Mouse (Mus musculus): Measurements from ENCODE around the gene D430042O09Rik. TPM values are rescaled to one million over a fixed set of nuclear protein-coding genes. Genes with fewer than 3 reads are reported as not detected.

Gene D430042O09Rik
- polyA plus RNA-seq, 1 experiment = 5.5 TPM

DNA sequence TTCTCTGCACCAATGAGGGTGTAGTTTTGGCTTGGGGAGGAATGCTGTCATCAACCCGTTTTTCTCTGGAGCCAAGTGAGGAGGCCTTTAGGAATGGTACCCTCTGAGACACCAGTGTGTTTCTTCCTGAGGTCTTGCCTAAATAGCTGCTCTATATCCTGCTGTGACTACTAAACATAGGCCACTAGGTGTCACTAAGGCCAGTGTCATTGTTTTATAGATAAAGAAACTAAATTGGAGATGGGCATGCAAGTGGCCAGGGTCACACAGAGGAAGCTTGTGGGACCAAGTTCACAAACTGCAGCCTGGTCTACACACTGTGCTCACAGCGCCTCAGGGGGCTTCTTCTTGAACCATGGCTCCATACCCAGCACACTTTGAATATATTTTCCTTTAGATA, 112.5 kb downstream of the D430042O09Rik start:
- no peak overlapping the region for H3ac ChIP-seq (ENCODE audit: control insufficient read depth, insufficient read length)
- no peak for TF ChIP-seq MAX (IDR thresholded peaks at IDR 0.05; ENCODE audit: low read depth)
- TF ChIP-seq POLR2A (IDR thresholded peaks at IDR 0.05; ENCODE audit: insufficient read length, low read depth) = no peak
- TF ChIP-seq SRF (IDR thresholded peaks at IDR 0.05; ENCODE audit: control insufficient read depth, insufficient read length, low read depth) = no peak
- TF ChIP-seq E2F4 (IDR thresholded peaks at IDR 0.05; ENCODE audit: insufficient read depth) = no peak
- TF ChIP-seq MYOD1 (IDR thresholded peaks at IDR 0.05; ENCODE audit: control insufficient read depth in 1 of 3, insufficient read length in 2 of 3, low read depth in 2 of 3) = no peak
- no peak for TF ChIP-seq REST (IDR thresholded peaks at IDR 0.05; ENCODE audit: insufficient read depth, insufficient read length)
- TF ChIP-seq CEBPB (IDR thresholded peaks at IDR 0.05; ENCODE audit: insufficient read depth, poor library complexity, severe bottlenecking) = no peak
- no peak for TF ChIP-seq TCF3 (IDR thresholded peaks at IDR 0.05; ENCODE audit: insufficient read length, low read depth)
- TF ChIP-seq POLR2AphosphoS2 (IDR thresholded peaks at IDR 0.05; ENCODE audit: insufficient read length, low read depth) = no peak
- no peak for TF ChIP-seq MYOG (IDR thresholded peaks at IDR 0.05; ENCODE audit: control insufficient read depth in 1 of 3, insufficient read depth in 1 of 3, insufficient read length in 2 of 3, low read depth in 2 of 3)
- no peak for TF ChIP-seq TCF12 (IDR thresholded peaks at IDR 0.05; ENCODE audit: insufficient read depth, poor library complexity, severe bottlenecking)
- no peaks in the 10 kb centered on the region for H3K36me3 ChIP-seq (ENCODE audit: control insufficient read depth, insufficient read depth)
- no peaks in the 10 kb centered on the region for H3K27me3 ChIP-seq (ENCODE audit: control insufficient read depth, insufficient read depth, insufficient read length)
- no peak overlapping the region for H3K4me3 ChIP-seq
- no peaks in the 10 kb centered on the region for H3K79me2 ChIP-seq (ENCODE audit: control insufficient read depth, insufficient read depth)
- no peak overlapping the region for H3K4me2 ChIP-seq (ENCODE audit: low read depth)

DNA sequence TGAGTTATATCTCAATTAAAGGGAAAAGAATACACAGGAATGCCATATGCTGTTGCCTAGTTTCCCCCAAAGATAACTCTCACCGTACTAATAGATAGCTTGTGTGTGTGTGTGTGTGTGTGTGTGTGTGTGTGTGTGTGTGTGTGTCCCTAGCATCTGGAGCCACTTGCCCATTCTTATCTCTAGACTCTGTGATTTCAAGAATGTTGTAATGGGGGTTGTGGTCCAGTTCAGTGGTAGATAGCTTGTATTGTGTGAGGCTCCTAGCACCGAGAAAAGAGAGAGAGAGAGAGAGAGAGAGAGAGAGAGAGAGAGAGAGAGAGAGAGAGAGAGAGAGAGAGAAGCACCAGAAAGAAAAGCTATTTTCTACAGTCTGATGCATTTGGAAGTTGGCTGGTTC, 118.7 kb downstream of the D430042O09Rik start:
- H3K4me3 ChIP-seq = no peak overlapping the region
- H3K36me3 ChIP-seq (ENCODE audit: control insufficient read depth, insufficient read depth) = no peaks in the 10 kb centered on the region
- no peak overlapping the region for H3ac ChIP-seq (ENCODE audit: control insufficient read depth, insufficient read length)
- no peaks in the 10 kb centered on the region for H3K27me3 ChIP-seq (ENCODE audit: control insufficient read depth, insufficient read depth, insufficient read length)
- H3K4me2 ChIP-seq (ENCODE audit: low read depth) = no peak overlapping the region
- TF ChIP-seq E2F4 (IDR thresholded peaks at IDR 0.05; ENCODE audit: insufficient read depth) = no peak
- no peak for TF ChIP-seq MAX (IDR thresholded peaks at IDR 0.05; ENCODE audit: low read depth)
- TF ChIP-seq POLR2AphosphoS2 (IDR thresholded peaks at IDR 0.05; ENCODE audit: insufficient read length, low read depth) = no peak
- TF ChIP-seq SRF (IDR thresholded peaks at IDR 0.05; ENCODE audit: control insufficient read depth, insufficient read length, low read depth) = no peak
- no peak for TF ChIP-seq POLR2A (IDR thresholded peaks at IDR 0.05; ENCODE audit: insufficient read length, low read depth)
- TF ChIP-seq MYOD1 (IDR thresholded peaks at IDR 0.05; ENCODE audit: control insufficient read depth in 1 of 3, insufficient read length in 2 of 3, low read depth in 2 of 3) = no peak
- no peak for TF ChIP-seq USF1 (IDR thresholded peaks at IDR 0.05; ENCODE audit: low read depth)
- TF ChIP-seq TCF3 (IDR thresholded peaks at IDR 0.05; ENCODE audit: insufficient read length, low read depth) = no peak
- TF ChIP-seq CEBPB (IDR thresholded peaks at IDR 0.05; ENCODE audit: insufficient read depth, poor library complexity, severe bottlenecking) = no peak
- no peak for TF ChIP-seq MYOG (IDR thresholded peaks at IDR 0.05; ENCODE audit: control insufficient read depth in 1 of 3, insufficient read depth in 1 of 3, insufficient read length in 2 of 3, low read depth in 2 of 3)
- no peak for TF ChIP-seq REST (IDR thresholded peaks at IDR 0.05; ENCODE audit: insufficient read depth, insufficient read length)
- TF ChIP-seq TCF12 (IDR thresholded peaks at IDR 0.05; ENCODE audit: insufficient read depth, poor library complexity, severe bottlenecking) = no peak
- H3K79me2 ChIP-seq (ENCODE audit: control insufficient read depth, insufficient read depth) = no peaks in the 10 kb centered on the region

DNA sequence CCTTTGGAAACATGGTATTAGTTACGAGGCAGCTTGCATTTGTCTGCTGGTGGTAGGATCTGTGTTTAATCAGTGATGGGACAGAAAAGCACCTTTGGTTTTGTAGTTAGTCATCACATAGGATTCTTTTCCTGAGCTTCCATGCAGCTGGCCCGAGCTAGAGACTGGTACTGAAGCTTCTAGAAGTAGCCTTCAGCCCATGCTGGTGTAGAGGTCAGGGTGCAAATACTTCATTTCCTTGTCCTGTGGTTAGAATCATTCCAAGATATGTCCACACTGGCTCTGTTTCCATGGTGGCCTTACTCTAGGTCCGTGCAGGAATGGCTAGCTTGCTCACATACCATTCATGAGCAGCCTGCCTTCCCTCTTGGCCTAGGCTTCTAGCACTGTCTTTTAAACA, 119.2 kb downstream of the D430042O09Rik start:
- no peaks in the 10 kb centered on the region for H3K27me3 ChIP-seq (ENCODE audit: control insufficient read depth, insufficient read depth, insufficient read length)
- no peak for TF ChIP-seq POLR2AphosphoS2 (IDR thresholded peaks at IDR 0.05; ENCODE audit: insufficient read length, low read depth)
- no peak for TF ChIP-seq REST (IDR thresholded peaks at IDR 0.05; ENCODE audit: insufficient read depth, insufficient read length)
- TF ChIP-seq MAX (IDR thresholded peaks at IDR 0.05; ENCODE audit: low read depth) = no peak
- no peak for TF ChIP-seq MYOG (IDR thresholded peaks at IDR 0.05; ENCODE audit: control insufficient read depth in 1 of 3, insufficient read depth in 1 of 3, insufficient read length in 2 of 3, low read depth in 2 of 3)

DNA sequence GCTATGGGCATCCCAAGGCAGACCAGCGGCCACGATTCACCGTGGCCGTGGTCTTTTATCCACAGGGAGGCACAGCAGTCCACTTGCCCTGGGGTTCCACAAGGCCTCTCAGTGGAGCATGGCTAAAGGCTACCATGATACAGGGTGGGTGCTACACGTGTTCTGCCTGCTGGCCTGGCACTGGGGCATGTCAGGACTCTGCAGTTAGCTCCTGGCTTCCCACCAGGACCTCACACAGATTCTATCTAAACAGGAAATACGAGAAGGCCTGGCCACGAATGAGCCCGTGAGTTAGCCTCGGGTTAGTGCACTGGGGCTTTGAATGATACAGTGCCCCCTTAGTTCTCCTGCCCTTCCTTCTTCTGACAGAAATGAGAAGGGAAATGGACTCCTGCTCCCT, 119.7 kb downstream of the D430042O09Rik start:
- no peaks in the 10 kb centered on the region for H3K27me3 ChIP-seq (ENCODE audit: control insufficient read depth, insufficient read depth, insufficient read length)
- H3K4me2 ChIP-seq (ENCODE audit: low read depth) = no peak overlapping the region
- TF ChIP-seq MYOD1 (IDR thresholded peaks at IDR 0.05; ENCODE audit: control insufficient read depth in 1 of 3, insufficient read length in 2 of 3, low read depth in 2 of 3) (no peak), REST (IDR thresholded peaks at IDR 0.05; ENCODE audit: insufficient read depth, insufficient read length) (no peak), TCF3 (IDR thresholded peaks at IDR 0.05; ENCODE audit: insufficient read length, low read depth) (no peak), MYOG (IDR thresholded peaks at IDR 0.05; ENCODE audit: control insufficient read depth in 1 of 3, insufficient read depth in 1 of 3, insufficient read length in 2 of 3, low read depth in 2 of 3) (no peak), POLR2A (IDR thresholded peaks at IDR 0.05; ENCODE audit: insufficient read length, low read depth) (no peak)
- H3K4me3 ChIP-seq = no peak overlapping the region
- H3K79me2 ChIP-seq (ENCODE audit: control insufficient read depth, insufficient read depth) = no peaks in the 10 kb centered on the region
- H3K36me3 ChIP-seq (ENCODE audit: control insufficient read depth, insufficient read depth) = no peaks in the 10 kb centered on the region
- H3ac ChIP-seq (ENCODE audit: control insufficient read depth, insufficient read length) = no peak overlapping the region

More for the DNA sequence above, 119.2 kb downstream of the D430042O09Rik start:
- no peak overlapping the region for H3K4me3 ChIP-seq
- H3K79me2 ChIP-seq (ENCODE audit: control insufficient read depth, insufficient read depth) = no peaks in the 10 kb centered on the region
- H3K4me2 ChIP-seq (ENCODE audit: low read depth) = no peak overlapping the region
- H3K36me3 ChIP-seq (ENCODE audit: control insufficient read depth, insufficient read depth) = no peaks in the 10 kb centered on the region
- no peak overlapping the region for H3ac ChIP-seq (ENCODE audit: control insufficient read depth, insufficient read length)

DNA sequence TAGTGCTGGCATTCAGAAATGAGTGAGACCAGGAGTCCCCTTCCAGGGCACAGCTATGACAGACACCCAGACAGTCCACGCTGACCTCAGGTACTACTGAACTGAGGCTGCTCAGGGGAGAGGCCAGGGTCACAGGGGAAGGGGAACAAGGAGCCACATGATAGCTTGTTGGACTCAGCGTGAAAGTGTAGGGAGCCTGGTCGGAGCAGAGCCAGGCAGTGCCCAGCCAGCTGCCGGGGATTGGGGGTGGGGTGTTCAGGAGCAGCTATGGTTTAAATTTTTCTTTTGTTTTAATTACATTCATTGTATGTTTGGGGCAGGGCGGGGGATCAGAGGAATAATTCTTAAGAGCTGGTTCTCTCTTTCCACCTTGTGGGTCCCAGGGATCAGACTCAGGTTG, 120.9 kb downstream of the D430042O09Rik start:
- Histone ChIP-seq H3K4me2 (ENCODE audit: low read depth) (no peak overlapping the region), H3K79me2 (ENCODE audit: control insufficient read depth, insufficient read depth) (no peaks in the 10 kb centered on the region), H3K27me3 (ENCODE audit: control insufficient read depth, insufficient read depth, insufficient read length) (no peaks in the 10 kb centered on the region), H3K36me3 (ENCODE audit: control insufficient read depth, insufficient read depth) (no peaks in the 10 kb centered on the region), H3ac (ENCODE audit: control insufficient read depth, insufficient read length) (no peak overlapping the region), H3K4me3 (no peak overlapping the region)
- no peak for TF ChIP-seq SRF (IDR thresholded peaks at IDR 0.05; ENCODE audit: control insufficient read depth, insufficient read length, low read depth)
- no peak for TF ChIP-seq MAX (IDR thresholded peaks at IDR 0.05; ENCODE audit: low read depth)
- no peak for TF ChIP-seq USF1 (IDR thresholded peaks at IDR 0.05; ENCODE audit: low read depth)
- no peak for TF ChIP-seq TCF12 (IDR thresholded peaks at IDR 0.05; ENCODE audit: insufficient read depth, poor library complexity, severe bottlenecking)
- no peak for TF ChIP-seq POLR2AphosphoS2 (IDR thresholded peaks at IDR 0.05; ENCODE audit: insufficient read length, low read depth)
- TF ChIP-seq TCF3 (IDR thresholded peaks at IDR 0.05; ENCODE audit: insufficient read length, low read depth) = no peak
- TF ChIP-seq CEBPB (IDR thresholded peaks at IDR 0.05; ENCODE audit: insufficient read depth, poor library complexity, severe bottlenecking) = no peak
- no peak for TF ChIP-seq POLR2A (IDR thresholded peaks at IDR 0.05; ENCODE audit: insufficient read length, low read depth)
- no peak for TF ChIP-seq E2F4 (IDR thresholded peaks at IDR 0.05; ENCODE audit: insufficient read depth)
- TF ChIP-seq MYOG (IDR thresholded peaks at IDR 0.05; ENCODE audit: control insufficient read depth in 1 of 3, insufficient read depth in 1 of 3, insufficient read length in 2 of 3, low read depth in 2 of 3) = no peak
- no peak for TF ChIP-seq REST (IDR thresholded peaks at IDR 0.05; ENCODE audit: insufficient read depth, insufficient read length)
- no peak for TF ChIP-seq MYOD1 (IDR thresholded peaks at IDR 0.05; ENCODE audit: control insufficient read depth in 1 of 3, insufficient read length in 2 of 3, low read depth in 2 of 3)
